Mouse (Mus musculus): Measurements from ENCODE around the gene Prpsap1.

The Prpsap1 gene

DNA sequence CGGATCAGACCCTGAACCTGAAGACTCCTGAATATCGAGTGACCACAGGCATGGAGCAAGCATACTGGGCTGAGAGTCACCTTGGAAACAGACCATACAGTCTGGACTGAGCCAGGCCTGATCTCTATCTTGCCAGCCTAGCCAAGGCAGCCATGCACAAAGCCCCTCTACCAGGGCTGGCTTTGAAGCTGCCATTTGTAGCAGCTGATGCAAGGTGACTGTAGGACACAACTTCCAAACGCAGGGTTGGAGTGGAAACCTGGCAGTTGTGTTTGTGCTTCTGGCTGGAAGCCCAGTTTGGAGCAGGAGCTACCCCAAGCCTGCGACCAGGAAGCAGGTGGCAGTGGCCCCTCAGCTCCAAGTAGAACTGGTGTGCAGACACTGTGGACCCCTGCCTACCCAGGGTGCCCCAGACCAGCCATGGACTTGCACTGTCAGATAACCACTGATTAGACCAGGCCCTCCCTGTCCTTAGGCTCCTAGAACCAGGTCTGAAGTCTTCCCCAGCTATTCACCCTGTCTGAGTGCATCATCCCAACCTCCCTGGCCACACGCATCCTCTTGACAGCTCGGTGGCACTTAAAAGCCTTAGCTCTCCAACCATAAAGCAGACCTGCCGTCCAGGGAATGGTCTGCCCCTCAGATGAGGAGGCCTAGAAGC is 53.5 kb downstream of the Prpsap1 start:
- DNase-seq = no peak

DNA sequence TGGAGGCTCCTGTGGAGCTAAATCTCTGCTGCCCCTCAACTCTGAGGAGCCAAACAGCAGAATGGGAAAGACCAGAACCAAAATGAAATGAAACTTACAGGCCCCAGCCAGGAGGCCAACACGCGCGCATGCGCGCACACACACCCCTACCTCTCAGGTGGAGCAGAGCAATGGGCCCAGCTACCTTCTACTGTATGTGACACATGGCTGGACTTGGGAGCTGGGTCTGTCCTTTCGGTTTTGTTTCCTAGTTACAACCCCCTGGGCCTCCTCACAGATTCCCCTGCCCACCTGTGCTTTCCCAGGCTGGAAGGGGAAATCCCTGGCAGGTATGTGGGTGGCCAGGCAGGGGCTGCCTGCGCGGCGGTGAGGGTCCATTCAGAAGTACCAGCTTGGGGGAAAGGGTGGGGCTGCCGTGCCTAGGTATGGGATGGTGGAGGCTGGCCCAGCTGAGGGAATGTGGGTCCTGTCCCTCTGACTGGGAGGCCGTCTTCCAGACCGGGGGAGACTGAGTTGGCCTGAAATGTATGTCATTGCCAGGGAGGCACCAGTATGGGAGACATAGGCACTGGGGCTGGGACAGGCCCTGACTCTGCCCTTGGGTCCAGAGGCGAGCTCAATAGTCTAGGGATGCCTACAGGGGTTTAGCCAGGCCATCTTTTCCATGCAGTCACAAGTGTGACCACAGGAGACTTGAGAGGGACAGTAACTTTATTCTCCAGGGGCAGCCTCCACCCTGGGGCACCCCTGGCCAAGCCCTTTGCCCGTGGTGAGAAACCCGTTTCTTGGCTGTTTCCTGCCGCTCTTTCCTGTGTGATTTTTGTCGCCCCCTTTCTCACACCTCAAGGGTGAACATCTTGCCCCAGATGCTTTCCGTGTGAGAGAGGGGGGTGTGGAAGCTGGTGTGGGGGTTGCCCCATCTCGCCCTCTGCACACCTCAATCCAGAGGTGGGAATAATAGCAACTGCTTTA is 54.4 kb downstream of the Prpsap1 start:
- peak; percentile 50 to 64 for DNase-seq

DNA sequence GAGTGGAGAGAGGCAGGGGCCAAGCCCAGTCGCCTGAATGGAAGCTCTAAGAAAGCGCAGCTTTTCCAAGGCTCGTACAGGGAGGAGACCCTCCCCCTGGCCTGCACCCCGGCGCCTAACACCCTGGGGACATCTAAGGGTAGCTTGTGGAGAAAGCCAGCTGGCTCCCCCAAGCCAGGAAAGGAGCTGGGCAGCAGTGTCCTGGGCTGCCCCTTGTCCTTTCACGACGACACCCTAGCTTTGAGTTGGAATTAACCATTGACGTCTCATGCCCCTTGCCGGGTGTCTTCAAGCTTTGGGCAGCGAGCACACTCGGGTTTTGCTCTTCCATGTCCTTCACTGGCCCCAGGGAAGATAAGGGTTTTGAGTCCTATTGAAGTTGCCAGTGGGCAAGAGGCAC is 56.5 kb downstream of the Prpsap1 start:
- DNase-seq = no peak

DNA sequence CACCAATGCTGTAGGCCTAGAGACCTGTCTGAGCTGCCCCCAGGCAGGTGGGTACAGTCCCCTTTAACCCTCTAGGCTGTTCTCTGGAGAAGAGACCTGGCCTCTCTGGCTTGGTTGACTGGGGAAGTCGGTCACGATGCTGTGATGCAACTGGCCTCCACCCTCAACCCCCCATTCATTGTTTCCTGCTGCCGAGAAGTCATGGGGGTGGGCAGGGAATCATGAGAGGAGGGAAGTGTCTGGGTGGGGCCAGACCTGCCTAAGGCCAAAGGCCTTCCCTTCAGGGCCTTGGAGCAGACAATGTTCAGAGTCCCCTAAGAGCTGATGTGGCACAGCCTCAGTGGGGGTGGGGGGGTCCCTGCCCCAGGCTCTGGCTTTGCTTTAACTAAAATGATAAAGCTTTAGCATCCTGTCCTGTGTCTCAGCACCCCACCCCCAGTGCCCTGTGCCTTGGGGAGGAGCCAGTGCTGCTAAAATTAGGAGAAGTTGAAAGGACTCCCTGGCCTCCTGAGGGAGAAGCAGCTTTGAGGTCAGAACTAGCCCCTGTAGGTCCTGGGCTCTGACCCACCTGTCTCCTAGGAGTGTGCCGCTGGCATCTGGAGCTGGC is 57.2 kb downstream of the Prpsap1 start:
- no peak for DNase-seq

DNA sequence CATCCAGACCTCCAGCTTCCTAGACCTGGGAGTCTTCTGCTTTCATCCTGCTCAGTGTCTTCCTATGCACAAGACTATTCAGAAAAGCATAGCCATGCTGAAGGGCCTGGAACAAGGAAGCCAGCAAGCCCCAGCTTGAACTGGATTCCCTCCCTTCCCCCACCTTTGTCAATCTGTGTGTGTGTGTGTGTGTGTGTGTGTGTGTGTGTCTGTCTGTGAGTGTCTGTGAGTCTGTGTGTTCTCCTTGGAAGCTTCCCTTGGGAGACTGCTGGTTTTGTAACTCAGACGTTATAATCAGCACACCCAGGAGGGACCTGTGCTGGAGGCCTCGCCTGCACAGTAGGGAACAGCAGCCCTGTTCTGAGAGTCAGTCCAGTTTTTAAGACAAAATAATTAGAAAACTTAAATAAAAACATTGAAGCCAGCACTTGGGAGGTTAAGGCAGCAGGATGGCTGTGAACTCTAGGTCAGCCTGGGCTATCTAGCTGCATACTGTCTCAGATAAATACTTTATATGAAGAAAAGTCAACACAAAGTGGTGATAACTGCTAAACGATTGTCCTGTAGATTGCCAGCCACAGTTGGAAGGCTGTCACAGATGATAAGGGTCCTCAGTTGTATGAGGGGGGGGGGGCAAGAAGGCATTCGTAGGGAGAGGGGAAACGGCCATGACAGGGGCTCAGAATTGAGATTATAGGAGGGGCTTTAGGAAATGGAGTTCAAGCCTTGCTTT is 57.8 kb downstream of the Prpsap1 start:
- DNase-seq = no peak

DNA sequence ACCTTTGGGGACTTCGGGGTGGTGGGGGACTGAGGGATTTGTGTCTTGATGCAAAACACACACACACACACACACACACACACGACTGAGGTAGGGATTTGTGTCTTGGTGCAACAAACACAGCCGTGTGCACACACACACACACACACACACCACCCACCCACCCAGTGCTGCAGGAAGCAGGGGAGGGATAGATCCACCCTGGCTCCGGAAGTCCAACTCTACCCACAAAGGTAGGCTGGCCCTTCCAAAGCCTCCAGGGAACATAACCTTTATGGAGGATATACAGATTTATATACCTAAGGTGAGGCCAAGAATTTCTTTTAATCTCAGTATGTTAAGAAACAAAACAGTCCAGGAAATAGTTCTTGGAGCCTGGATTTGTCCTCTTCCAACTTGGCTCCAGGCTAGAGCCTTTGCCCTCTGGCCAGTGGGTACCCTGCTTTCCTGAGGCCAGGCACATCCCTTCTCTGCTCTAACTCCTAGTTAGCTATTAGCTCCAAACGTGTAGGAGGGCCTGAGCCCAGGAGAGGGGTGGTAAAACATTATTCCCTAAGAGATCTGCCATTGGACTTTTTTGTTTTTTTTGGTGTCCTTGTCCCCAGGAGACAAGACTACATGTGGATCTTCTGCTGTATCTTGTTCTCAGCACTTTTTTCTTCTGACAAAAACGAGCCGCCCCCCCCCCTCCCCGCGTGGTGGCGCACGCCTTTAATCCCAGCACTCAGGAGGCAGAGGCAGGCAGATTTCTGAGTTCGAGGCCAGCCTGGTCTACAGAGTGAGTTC is 58.8 kb downstream of the Prpsap1 start:
- peak in 1 of 2 experiments; percentile 51 for DNase-seq

DNA sequence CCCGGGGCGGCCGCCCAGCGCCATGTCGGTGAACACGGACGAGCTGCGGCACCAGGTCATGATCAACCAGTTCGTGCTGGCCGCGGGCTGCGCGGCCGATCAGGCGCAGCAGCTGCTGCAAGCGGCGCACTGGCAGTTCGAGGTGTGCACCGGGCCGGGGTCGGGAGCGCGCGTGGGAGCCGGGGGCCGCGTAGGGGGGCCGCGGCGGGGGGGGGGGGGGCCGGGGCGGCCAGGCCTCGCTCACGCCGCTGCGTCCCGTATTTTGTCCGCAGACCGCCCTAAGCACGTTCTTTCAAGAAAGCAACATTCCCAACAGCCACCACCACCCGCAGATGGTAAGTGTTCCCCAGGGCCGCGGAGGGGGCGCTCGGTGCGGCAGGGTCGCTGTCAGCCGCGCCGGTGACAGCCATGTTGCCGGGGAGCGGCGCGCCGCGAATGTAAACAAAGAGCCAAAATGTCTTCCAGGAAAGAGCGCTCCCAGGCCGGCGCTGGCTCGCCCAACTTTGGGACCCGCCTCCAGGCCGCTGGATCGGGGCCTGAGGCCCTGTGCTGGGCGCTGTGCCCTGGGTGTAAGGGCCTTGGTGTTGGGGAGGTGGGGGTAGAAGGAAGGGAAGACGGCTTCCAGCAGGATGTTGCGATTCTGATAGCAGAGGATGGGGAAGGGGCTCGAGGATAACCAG is 59.6 kb downstream of the Prpsap1 start:
- DNase-seq = peak; percentile 72 to 74

DNA sequence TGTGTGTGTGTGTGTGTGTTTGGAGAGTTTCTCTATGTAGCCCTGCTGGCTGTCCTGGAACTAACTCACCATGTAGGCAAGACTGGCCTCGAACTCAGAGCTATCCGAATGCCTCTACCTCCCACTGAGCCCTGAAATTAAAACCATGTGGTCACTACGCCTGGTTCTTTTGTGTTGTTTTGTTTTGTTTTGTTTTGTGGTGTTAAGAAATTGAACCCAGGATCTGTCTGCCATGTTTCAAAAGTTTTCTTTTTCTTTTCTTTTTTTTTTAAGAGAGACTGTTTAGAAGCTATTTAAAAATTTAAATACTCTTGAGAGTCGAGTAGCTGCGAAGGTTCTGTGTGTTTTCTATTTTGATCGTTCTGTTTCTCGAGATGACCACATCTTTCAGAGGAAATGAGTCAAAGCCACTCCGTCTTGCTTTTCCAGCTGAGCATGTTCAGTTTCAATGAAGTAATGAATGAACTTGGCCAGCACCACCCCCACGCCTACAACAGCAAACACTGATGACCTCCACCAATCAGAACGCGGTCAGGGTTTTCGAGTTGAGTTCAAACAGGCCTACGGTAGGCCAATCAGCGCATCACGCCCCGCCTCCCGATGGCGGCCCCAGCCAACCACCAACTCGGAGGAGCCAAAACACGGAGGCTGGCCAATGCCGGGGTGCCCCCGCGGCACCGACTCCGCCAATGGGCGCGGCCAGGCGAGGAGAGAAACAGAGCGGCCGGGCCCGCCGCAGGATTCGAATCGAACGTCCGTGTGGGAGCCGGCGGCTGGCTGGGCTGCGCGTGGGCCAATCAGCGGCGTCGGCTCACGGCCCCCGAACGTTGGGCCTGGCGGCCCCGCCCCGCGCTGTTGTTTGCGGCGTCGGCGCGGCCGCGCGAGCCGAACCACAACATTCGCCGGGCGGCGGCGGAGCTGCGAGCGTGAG is 60.4 kb downstream of the Prpsap1 start, which contains the start of gene Ubald2:
TSS of gene Ubald2 (plus strand) at position 739 of the 931 bp plus-strand sequence.
- peak; percentile 98 to 100 for DNase-seq

DNA sequence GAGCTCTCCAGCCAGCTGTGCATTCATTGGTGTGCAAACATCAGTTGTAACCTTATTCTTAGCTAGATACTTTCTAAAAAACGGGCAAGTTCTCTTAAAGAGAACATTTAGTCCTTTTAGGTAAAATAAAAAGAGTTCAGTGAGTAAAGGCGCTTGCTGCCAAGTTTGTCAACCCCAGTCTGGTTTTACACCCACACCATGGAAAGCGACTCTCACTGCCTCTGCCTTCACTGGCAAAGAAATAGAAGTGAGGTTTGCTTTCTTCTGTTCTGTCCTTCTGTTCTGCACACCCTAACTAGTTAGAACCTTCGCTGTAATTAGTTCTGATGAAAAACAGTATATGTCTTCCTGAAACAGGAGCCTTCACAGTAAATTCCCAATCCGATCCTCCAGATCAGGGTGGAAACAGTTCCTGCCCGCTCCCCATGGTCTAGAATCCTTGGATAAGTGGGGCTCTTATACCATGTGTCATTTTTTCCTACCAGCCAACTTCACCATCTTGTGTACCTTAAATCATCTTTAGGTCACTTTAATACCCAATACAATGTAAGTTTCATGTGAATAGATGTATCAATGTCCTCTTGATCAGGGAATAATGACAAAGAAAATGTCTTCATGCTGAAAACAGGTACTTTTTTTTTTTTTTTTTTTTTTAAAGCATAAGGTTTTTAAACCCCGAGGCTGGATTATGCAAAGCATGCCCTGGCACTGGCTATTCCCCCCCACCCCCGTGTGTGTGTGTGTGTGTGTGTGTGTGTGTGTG is 61.2 kb downstream of the Prpsap1 start:
- DNase-seq = no peak

DNA sequence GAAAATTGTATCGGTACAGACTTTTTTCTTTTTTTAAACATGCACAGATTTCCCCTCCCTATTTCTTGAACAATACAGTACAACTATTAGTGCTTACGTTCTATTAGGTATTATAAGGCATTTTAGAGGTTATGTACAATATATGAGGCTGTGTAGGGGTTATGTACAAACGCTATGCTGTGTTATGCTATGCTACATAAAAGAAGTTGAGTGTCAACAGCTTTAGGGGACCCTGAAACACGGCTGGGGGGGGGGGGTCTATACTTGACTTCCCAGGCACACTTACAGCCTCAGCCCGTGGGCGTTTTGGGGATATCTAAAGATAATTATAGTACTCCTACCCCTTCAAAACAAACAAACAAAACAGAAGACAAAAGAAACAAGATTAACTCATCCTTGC is 61.9 kb downstream of the Prpsap1 start:
- DNase-seq = no peak

DNA sequence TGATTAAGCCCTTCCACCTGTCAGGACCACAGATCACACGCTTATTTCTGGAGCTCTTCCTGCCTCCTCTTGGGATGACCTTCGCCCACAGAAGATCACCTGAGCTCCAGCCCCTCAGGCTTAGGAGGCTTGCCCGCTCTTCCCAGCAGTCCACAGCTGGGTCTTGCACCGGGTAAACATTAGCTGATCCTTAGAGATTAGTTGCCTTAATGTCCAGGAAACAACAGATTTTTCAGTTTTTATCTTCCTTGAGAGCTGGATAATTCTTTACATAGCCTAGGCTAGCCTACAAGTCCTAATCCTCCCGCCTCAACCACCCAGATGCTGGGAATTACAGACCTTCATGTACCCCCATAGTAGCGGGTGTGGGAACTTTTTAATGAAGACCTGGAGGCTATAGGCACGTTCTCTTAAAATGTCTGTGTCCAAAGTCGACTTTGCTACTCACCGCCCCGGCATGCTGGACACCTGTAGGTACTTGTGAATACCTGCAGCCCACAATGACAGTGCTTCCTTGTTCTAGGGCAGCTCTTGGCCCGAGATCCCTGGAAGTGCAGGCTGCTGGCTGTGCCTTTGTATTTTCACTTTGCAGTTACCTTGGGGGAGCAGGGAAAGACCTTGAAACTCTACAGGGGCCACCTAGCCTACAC is 62.4 kb downstream of the Prpsap1 start:
- no peak for DNase-seq

DNA sequence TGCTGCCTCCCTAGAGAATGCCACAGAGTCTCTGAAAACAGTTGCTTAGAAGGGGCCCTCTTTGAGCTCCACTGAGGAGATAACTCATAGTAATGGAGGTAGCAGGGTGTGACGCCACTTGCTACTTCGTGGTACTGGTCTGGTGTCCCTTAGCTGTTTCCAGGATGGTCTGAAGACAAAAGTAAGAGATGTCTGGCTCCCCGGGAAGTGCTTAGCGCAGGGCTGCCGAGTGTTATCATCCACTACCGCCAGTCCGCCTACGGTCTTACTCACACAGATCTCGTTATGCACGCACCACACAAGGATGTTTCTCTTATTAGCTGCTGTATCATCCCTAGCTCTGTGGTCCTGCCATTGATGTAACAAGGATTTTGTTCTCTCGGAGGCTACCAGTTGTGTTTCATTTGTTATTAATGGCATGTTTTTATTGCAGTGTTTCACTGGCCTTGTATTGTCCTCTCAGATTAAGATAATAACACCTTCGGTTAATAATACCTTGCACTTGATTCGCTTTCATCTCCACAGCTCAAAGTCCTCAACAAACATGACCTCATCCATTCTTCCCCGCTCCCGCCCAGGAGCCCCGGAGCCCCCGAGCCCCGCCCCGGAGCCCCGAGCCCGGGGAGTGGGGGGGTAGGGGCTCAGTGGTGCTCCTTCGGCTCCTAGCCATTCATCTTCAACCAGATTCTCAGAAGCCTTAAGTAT is 63.1 kb downstream of the Prpsap1 start:
- no peak for DNase-seq

DNA sequence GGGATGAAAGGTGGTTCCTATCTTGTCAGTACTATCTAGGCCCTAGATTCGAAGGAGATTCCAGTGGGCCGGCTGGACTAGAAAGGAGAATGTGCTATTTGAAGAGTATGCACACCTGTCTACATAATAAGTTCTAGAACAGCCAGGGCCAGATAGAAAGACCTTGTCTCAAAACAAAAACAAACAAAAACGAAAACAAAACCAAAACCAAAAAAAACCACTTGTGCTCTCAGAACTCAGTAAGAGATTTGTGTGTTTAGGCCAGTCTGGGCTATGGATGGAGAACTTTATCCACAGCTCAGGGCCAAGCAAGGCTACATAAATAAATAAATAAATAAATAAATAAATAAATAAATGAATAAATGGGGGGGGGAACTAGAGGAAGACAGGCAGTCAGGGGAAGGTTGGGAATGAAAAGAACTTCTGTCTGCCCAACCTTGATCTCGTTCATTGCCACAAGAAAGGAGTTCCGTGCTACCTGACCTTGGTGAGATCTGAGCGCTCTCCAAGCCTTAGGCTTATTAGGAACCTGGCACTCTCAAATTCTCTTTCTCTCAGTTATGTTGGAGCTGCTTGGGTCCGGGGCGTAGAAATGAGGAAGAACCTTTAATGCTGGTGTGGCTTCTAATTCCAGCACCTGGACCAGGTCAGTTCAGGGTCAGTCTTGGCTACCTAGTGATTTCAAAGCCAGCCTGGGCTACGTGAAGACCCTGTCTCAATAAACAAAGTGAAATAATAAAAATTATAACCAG is 64.0 kb downstream of the Prpsap1 start:
- no peak for DNase-seq

DNA sequence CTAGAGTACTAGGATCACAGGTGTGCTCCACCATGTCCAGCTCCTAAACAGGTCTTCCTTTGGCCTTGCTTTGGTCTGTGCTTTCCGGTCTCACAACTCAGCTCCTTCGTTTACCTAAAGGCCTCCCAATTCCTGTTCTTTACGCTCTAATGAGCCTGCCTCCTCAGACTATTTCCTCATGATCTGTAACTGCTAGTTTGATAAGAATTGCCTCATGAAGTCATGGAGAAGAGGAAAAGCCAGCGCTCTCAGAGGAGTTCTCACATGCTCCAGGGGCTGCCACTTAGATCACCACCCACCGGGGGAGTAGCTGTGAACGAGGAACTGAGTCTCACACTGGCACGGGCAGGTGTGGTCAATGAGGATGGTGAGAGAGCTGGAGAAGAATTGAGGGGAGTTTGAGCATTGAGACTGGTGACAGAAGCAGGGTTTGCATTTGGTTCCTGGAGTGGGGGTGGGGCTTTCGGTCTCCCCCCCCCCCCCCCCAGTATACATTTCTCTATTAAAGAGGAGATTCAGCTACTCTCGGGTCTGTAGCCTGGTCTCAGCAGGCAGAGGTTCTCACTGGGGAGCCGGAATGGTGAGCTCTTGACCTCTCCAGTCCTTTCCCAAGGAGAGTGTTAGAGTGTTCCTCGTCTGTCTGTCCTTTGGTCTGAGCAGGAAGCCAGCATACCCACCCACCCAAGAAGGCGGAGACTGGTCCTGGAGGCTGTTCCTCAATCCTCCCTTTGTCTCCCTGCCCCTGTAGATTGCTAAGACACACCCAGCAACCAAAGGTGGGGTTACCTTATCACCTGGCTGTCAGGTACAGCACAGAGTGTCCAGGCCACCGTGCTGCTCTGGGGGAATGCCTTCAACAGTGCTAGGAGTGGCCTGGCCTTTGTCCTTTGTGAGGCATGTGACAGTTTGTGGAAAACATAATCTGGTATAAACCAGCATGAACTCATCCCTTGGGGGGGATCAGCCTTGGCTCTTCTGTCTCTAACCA is 64.8 kb downstream of the Prpsap1 start:
- no peak for DNase-seq

DNA sequence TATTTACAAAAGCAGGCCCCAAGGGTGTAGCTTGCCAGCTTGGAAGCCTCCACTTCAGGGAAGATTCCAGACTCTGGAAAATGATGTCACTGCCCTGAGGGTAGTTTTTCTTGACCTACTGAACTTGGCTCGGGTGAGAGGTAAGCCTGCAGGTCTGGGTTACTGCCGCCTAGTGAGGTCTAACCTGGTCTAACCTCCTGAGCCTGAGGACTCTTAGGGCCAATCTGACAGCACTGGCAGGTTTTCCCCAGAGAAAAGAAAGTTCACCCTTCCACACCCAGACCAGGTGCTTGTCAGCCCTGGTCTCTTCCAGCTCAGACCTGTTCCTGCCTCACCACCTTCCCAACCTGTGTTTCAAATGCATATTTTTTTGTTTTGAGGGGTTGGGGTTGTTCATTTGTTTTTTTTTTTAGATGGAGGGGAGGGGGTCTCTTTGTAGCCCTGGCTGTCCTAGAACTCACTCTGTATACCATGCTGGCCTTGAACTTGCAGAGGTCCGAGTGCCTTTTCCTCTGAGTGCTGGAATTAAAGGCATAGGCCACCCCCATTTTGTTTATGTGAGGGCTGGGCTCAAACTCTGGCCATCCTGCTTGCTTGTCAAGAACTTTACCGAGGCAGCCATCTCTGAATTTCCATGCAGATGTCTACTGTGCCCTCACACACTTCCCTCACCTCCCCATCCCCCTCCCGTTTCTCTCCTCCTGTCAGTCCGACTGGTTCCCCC is 67.0 kb downstream of the Prpsap1 start:
- no peak for DNase-seq
